Mouse (Mus musculus) cerebellum, postnatal 14 days (tissue): ENCODE results near the gene Camk2n1.

ENCODE experiments used
- DNase-seq, 2 experiments: peaks; one replicate each; pipeline ENCODE4 v3.0.0; 2021; ENCODE audit warnings: mixed read lengths in 2 of 2

Camk2n1 gene

GRCm38 (mm10) chr4:138447827-138448602 is 6.1 kb upstream of the Camk2n1 start:
- peak in 1 of 2 experiments; percentile 47 for DNase-seq

- DNase-seq = peak in 1 of 2 experiments; percentile 42
These were observed 5.1 kb upstream of the Camk2n1 start for GRCm38 (mm10) chr4:138448872-138449615.

- no peak for DNase-seq
These were observed 4.3 kb upstream of the Camk2n1 start for GRCm38 (mm10) chr4:138449636-138450314.

- DNase-seq = peak in 1 of 2 experiments; percentile 43
These were observed 1.6 kb upstream of the Camk2n1 start for GRCm38 (mm10) chr4:138452306-138453096.

GRCm38 (mm10) chr4:138453097-138453752 is 889 bp upstream of the Camk2n1 start:
- peak; percentile 62 to 65 for DNase-seq

GRCm38 (mm10) chr4:138454571-138455140 is 542 bp downstream of the Camk2n1 start:
- DNase-seq = peak; percentile 77 to 85

GRCm38 (mm10) chr4:138455141-138455955 is 1.2 kb downstream of the Camk2n1 start:
- DNase-seq = peak; percentile 79 to 81

- DNase-seq = peak; percentile 40 to 53
These were observed 1.8 kb downstream of the Camk2n1 start for GRCm38 (mm10) chr4:138455956-138456341.

GRCm38 (mm10) chr4:138456536-138456935 is 2.4 kb downstream of the Camk2n1 start:
- DNase-seq = no peak

GRCm38 (mm10) chr4:138457091-138457490 is 3.0 kb downstream of the Camk2n1 start:
- no peak for DNase-seq

GRCm38 (mm10) chr4:138458171-138458570 is 4.1 kb downstream of the Camk2n1 start:
- peak in 1 of 2 experiments; percentile 34 for DNase-seq

- DNase-seq = peak in 1 of 2 experiments; percentile 35
These were observed 4.8 kb downstream of the Camk2n1 start for GRCm38 (mm10) chr4:138458735-138459440.

GRCm38 (mm10) chr4:138459775-138460174 is 5.7 kb downstream of the Camk2n1 start:
- DNase-seq = no peak

- no peak for DNase-seq
These were observed 6.8 kb downstream of the Camk2n1 start for GRCm38 (mm10) chr4:138460910-138461309.

GRCm38 (mm10) chr4:138461471-138461870 is 7.4 kb downstream of the Camk2n1 start:
- no peak for DNase-seq

- DNase-seq = peak; percentile 69 to 70
These were observed 9.1 kb downstream of the Camk2n1 start for GRCm38 (mm10) chr4:138462971-138463831.

GRCm38 (mm10) chr4:138463832-138464487 is 9.8 kb downstream of the Camk2n1 start:
- peak; percentile 73 to 83 for DNase-seq

- DNase-seq = peak; percentile 69 to 71
These were observed 10.7 kb downstream of the Camk2n1 start for GRCm38 (mm10) chr4:138464667-138465353.
